Mouse (Mus musculus) embryonic fibroblast, embryonic 13.5 days (primary cell): Measurements from ENCODE around the gene Nkain4. TPM values are rescaled to one million over a fixed set of nuclear protein-coding genes. Genes with fewer than 3 reads are reported as not detected.
A peak's percentile ranks its signal among the peaks of the same experiment; 100 is the strongest.

ENCODE experiments used
- H3K27ac ChIP-seq: 2 replicates; pipeline ENCODE4 v1.5.1; 2012; ENCODE audit warnings: low read length, control low read depth, inconsistent platforms; ENCODE audit not compliant: insufficient read depth
- H3K4me1 ChIP-seq: 2 replicates; pipeline ENCODE4 v1.6.1; 2011; ENCODE audit warnings: low read length; ENCODE audit not compliant: control insufficient read depth, insufficient read depth
- H3K4me3 ChIP-seq: 2 replicates; pipeline ENCODE4 v1.5.1; 2011; ENCODE audit warnings: mild to moderate bottlenecking, control low read depth, low read length; ENCODE audit not compliant: insufficient read depth
- CTCF ChIP-seq: IDR thresholded peaks from 2 replicates; pipeline ENCODE4 v1.5.1; 2011; ENCODE audit warnings: mild to moderate bottlenecking, control low read depth, low read length, moderate library complexity, borderline replicate concordance; ENCODE audit not compliant: insufficient read depth
- POLR2A ChIP-seq: IDR thresholded peaks from 2 replicates; pipeline ENCODE4 v1.6.1; 2011; ENCODE audit warnings: low read depth, mild to moderate bottlenecking, control low read depth, low read length, moderate library complexity
- polyA plus RNA-seq: library from polyadenylated mRNA; stranded (reverse); fragments of >200 nt; gene quantifications from 2 replicates; pipeline ENCODE4 v1.2.4, GENCODE M21; 2011; ENCODE audit warnings: low read depth; ENCODE audit not compliant: missing spikeins, insufficient read length

Nkain4 gene
- polyA plus RNA-seq, 1 experiment = 1.5 TPM

DNA sequence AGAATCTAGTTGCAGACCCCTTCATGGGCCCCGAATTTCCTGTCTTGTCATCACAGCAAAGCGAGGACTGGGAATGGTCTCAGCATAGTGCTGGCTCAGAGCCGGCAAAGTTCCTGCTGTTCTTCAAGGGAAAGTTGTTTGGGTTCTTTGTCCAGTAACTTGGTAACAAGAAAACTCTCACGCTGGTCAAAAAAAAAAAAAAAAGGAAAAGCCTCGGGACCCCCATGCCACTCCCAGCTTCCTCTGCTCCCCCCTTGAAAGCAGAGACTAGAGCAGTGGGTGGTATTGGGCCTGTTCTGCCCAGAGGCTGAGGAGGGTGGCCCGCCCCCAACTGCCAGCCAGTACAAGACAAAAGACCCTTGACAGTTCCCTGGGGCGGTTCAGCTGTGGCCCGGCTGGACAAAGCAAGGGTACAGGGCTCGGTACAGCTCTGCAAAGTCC is 1.7 kb downstream of the Nkain4 start:
- Histone ChIP-seq H3K27ac (no peak overlapping the region), H3K4me3 (no peak overlapping the region), H3K4me1 (no peaks in the 10 kb centered on the region)
- no peak for TF ChIP-seq POLR2A
- TF ChIP-seq CTCF = no peak

- H3K4me1 ChIP-seq = no peaks in the 10 kb centered on the region
- H3K4me3 ChIP-seq = no peak overlapping the region
- TF ChIP-seq POLR2A (no peak), CTCF (no peak)
- no peak overlapping the region for H3K27ac ChIP-seq
Observed at GRCm38 (mm10) chr2:180949947-180950346, 4.6 kb downstream of the Nkain4 start.

DNA sequence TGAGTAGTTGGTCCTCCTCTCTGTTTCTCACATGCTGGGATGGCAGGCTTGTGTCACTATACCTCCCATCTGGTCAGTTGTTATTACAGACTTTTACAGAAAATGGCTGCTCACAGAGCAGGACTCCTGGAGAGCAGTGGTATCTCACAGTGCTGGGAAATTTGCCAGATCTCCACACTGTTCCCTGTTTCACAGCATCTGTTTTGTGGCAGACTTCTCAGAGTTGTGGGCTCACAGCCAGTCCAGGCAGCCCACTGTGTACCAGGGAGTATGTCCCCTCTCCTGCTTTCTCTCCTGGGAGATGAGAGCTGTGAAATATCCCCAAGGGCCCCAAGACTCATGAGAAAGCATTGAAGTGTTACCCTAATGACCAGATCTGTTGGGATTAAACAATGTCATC is 12.6 kb downstream of the Nkain4 start:
- TF ChIP-seq CTCF (no peak), POLR2A (no peak)
- Histone ChIP-seq H3K27ac (no peak overlapping the region), H3K4me1 (no peaks in the 10 kb centered on the region), H3K4me3 (no peak overlapping the region)

- no peaks in the 10 kb centered on the region for H3K4me1 ChIP-seq
- TF ChIP-seq POLR2A (no peak), CTCF (no peak)
- H3K4me3 ChIP-seq = no peak overlapping the region
- no peak overlapping the region for H3K27ac ChIP-seq
Observed at GRCm38 (mm10) chr2:180940187-180940586, 14.3 kb downstream of the Nkain4 start.

GRCm38 (mm10) chr2:180932418-180932817 is 22.1 kb downstream of the Nkain4 start:
- Histone ChIP-seq H3K4me1 (no peaks in the 10 kb centered on the region), H3K4me3 (no peak overlapping the region), H3K27ac (no peak overlapping the region)
- TF ChIP-seq POLR2A (no peak), CTCF (no peak)

GRCm38 (mm10) chr2:180928723-180929122 is 25.8 kb downstream of the Nkain4 start, which contains the start of gene Birc7:
Gene Birc7, plus strand, starts transcription at chr2:180929023.
- Histone ChIP-seq H3K4me3 (no peak within 1 kb of the TSS), H3K27ac (no peak within 1 kb of the TSS), H3K4me1 (no peaks in the 10 kb centered on the region)
- TF ChIP-seq POLR2A (no peak), CTCF (no peak)

GRCm38 (mm10) chr2:180925176-180925575 is 29.3 kb downstream of the Nkain4 start:
- Histone ChIP-seq H3K4me1 (no peaks in the 10 kb centered on the region), H3K4me3 (no peak overlapping the region), H3K27ac (no peak overlapping the region)
- TF ChIP-seq CTCF (peak; percentile 94; the same call in 1 of the 2 replicates), POLR2A (no peak)

DNA sequence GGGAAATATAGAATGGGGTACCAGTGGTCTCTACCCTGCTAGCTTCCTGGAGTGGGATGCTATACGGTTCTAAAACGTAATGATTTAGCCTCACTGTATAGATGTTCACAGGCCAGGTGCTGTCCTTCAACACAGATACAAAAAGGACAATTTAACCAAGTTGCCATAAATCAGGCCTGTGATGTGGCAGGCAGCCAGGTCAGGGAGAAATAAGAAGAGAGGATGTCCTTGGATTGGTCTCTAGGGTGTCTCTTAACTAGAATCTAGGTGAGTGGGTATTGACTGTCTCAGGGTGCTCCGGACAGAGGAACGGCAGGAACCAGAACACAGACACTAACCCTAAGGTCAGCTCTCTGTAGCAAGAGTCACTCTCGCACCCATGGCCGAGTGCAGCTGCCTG is 31.8 kb downstream of the Nkain4 start:
- no peak overlapping the region for H3K4me3 ChIP-seq
- no peaks in the 10 kb centered on the region for H3K4me1 ChIP-seq
- no peak overlapping the region for H3K27ac ChIP-seq
- TF ChIP-seq CTCF (no peak), POLR2A (no peak)

DNA sequence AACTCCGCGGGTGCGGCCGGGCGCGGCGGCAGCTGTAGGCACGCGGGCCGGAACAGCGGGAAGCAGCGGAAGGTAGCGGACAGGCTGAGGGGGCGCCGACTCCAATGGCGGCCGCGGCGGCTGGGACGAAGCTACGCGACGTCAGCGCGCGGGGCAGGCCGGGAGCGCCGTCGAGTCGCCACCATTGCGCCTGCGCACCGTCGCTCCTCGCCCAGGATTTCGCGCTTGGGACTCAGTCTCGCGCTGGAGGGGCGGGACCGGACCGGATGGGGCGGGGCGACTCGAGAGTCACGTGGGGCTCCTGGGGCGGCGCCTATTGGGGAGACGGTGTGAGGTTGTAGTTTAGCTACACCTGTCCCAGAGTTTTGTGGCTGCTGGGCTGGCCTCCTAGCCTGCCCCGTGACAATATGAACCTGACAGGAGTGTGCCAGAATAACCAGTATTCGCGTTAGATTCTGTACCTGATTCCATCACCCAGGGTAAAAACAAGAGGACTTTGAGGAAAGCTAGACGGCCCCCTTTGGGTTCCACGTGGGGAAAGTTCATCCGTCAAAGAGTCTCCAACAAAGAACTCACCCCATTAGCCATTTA is 33.6 kb downstream of the Nkain4 start, which contains the start of gene Ythdf1:
Gene Ythdf1, minus strand, starts transcription at position 140 of the 591 bp plus-strand sequence.
- Histone ChIP-seq H3K4me1 (no peaks in the 10 kb centered on the region; the same call in 1 of the 2 replicates), H3K4me3 (peak within 1 kb of the TSS; percentile 89), H3K27ac (0 out of 2 replicates have a peak within 1 kb of the TSS, but pooled peaks have one; percentile 6)
- TF ChIP-seq CTCF = no peak
- peak; percentile 47 for TF ChIP-seq POLR2A

DNA sequence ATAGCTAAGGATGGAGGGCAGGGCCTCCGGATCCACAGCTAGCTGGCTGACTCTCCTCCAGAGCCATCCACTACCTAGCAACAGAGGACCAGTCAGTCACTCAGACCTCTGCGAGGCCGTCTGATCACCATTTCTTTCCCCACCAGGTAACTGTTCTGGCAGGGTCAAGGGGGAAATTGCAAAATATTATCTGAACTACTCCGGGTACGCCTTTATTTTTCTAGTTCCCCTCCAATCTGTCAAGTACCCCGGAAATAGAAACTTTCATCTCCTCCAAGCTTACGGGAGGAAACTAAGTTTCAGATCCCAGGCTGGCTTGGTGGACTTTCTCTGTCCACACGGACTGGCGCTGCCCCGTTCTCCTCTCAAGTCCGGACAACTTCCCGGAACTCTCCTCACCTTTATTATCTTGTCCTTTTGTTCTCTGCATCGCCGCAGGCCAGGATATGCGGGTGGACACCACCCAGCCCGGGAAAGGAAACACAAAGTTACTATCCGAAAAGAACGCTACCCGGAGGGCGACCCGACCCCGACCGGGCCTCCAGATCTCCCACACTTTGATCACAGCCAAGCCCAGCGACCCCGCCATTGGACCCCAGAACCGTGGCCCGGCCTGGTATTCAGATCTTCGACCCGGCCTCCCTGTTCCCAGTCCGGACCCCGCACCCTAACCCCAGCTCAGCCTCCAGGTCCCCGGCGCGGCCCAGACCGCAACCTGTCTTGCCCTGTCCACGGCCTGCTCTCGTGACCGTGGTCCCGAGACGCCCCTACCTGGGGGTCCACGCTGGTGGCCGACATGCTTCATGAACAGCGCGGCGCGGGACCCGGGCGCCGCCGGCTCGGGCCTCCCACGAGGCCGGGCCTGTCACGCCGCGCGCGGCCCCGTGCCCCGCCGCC is 34.3 kb downstream of the Nkain4 start:
- H3K4me1 ChIP-seq = no peaks in the 10 kb centered on the region; the same call in 1 of the 2 replicates
- no peak for TF ChIP-seq POLR2A
- TF ChIP-seq CTCF = no peak
- H3K27ac ChIP-seq = 0 out of 2 replicates have a peak overlapping the region, but pooled peaks have one; percentile 6
- peak overlapping the region; percentile 89 for H3K4me3 ChIP-seq
